Mouse (Mus musculus) gastrocnemius, postnatal 25 days (tissue): ENCODE measurements at regions not wholly inside any gene's neighbourhood (a gene's known extent, or its start where the extent isn't known, plus 50 kb on each side); places are given as distances from the start of the nearest gene placed in this dataset.

Experiments
- DNase-seq: peaks from one replicate; pipeline ENCODE4 v3.0.0; 2022

DNA sequence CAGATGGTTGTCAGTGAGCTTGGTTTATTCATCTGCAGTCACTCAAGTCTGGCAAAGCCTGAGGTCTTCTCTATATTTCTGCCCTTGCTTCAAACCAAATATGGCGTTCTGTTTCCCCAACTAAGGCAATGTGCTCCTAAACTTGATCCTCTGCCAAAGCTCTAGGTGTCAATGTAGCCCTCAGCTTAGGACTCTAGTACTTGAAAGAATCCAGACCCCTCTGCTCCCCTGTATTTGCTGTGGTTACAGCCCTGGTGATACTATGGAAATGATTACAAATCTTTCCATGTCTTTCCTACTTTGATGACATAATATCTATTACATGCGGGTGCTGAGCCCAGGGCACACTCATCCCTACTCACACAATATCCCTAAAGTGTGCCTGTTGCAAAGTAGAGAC lies 672.9 kb upstream of the Tbl1xr1 start:
- DNase-seq: no peak

DNA sequence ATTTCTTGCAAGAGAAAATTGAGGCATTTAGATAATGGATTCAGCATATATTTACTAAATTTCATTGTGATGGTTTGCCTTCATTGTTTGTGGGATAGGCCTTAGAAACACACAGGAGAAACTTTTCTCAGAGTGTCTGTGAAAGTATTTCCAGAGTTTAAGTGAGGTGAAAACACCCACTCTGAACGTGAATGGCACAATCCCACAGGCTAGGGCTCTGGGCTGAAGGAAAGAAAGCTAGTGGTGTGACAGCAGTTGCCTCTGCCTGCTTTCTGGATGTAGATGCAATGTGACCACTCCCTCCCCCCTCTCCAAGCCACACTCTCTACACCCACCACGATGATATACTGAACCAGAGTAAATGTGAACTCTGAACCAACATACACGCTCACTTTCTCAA lies 672.4 kb upstream of the Tbl1xr1 start:
- DNase-seq: no peak

DNA sequence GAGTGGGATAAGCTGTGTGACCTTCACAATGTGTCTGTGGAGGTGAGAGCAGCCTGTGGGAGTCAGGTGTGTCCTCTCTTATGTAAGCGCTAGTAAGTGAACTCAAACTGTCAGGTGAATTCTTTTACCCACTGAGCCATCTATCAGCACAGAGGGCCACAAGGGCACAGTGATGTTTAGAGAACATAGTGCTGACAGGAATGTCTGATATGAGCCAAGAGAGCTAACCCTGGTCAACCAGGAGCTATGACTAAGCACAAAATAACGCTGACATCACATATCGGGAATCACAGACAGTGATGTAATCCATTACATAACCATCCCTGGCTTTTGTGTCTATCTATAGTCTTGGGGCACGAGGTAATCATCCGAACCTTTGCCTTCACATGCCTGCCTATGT lies 669.4 kb upstream of the Tbl1xr1 start:
- DNase-seq: no peak

DNA sequence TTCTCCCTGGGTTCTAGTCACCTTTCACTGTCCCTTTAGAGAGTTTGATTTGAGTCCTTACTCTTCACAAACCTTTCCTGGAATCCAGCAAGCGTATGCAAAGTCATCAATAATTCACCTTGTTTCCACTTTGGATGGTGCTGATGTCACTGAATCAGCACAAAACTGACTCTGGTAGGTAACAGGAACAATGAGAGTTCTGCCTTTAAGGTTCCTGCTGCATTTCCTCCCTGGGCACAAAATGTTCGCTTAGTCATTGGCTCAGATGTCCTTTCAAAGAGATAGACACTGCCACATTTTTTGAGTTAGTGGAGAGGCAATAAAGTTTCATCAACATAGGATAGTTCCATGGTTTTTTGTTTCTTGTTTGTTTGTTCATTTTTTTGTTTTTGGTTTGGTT lies 664.4 kb upstream of the Tbl1xr1 start:
- no peak for DNase-seq

DNA sequence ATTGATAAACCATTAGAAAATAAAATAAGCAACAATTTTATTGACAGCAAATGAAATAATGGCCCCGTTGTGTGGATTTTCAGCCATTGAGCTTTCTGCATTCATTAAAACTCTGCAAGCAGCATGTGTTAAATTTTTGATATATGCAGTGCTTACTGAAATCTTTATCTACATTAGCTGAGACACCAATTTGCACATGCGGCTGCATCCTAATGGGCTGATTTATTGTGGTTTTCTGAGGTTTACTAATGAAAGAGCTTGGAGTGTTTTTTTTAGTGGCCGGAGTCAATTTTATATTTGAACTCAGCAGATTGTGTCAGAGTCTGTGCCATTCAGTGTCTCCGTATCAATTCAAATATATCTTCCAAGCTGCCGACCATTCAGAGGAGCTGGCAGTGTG lies 653.3 kb upstream of the Tbl1xr1 start:
- DNase-seq: no peak

DNA sequence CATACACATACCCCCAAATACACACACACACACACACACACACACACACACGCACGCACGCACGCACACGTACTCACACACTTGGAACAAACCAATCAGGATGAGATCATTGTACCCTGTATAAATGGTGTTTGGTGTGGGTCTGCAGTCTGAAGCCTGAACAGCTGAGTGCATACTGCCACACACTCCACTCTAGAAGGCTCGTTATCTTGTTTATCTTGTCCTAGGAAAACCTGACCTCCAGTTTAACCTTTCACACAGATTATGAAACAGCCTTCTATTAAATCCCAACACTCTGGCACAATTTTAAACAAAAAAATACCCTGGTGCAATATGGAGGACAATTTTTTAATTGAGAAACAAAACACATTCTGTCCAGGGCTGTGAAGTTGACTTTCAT lies 649.9 kb upstream of the Tbl1xr1 start:
- DNase-seq: no peak

DNA sequence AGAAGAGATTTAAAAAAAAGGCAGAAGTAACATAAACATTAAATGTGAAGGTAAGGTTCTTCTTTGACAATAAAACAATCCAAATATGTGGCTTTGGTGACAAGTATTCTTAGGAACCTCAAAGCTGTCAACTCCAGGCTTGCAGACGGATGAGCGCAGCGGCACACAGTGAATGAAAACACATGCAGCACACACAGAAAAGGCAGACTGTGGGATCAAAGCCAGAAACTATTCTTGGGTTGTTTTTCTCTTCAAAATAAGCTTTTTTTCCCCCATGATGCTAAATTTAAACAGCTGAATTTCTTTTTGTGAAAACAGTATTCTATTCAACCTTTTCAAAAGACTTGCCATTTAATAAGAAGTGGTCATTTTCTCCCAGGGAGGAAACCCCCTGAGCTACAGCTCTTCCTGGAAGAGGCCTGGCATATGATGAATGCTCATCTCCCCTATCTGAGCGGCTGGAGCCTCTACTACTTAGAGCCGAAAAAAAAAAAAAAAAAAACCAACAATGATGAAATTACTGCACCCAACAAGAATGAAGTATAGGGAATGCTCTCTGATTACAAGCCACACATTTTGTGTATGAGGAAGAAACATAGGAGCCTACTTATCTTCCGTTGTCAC lies 648.9 kb upstream of the Tbl1xr1 start:
- DNase-seq: no peak

DNA sequence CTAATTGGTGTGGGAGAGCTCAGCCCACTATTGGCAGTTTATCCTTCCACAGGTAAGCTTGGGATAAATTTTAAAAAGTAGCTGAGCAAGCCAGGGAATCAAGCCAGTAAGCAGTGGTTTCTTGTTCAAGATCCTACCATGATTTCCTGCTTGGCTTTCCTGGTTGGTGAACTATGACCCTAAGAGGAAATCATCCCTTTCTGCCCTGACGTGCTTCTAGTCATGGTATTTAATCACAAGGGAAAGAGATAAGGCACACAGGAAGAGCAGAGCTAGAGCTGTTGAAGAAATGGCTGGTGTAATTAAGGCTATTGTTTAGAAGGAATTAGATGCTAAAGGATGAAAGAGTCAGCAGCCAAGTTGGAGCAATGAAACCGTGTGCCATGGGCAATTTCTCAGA lies 648.3 kb upstream of the Tbl1xr1 start:
- no peak for DNase-seq

DNA sequence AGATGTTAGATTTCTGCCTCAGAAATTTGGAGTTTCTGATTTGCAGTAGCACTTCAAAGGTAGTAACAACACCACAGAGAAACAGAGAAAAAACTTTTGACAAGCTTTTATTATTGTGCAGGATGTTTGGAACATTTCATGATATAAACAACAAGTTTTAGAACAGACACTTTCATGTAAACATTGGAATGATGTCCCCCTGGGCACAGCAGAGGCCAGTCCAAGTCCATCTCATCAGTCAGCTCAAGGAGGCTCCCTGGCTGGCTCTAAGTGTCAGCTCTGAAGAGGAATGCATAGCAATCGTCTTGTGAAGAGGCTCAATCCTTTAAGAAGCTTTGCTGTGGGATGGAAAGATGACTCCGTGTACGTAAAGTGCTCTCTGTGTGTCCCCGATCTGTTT lies 612.2 kb upstream of the Tbl1xr1 start:
- DNase-seq: no peak

DNA sequence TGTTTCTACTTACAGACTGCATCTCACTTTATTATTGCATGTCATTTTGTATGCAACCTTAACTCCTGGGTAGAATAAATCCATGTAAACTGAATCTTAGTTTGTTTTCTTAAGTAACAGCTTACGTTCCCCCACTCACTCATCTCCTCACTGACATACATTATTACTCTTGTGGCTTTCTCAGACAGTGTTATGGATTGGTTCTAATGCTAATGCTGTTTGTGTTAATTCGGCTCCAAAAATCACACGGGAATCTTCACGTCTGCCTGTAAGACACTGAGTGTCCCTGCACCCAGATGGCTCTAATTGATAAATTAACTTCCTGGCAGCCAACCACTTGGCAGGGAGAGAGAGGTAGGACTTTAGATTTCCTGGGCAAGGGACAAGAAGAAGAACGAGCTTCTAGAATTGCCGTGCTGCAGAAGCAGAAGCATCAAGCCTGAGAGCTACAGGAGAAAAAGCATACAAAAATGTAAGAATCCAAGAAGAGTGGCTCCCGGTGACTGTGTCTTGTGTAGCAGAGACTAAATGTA lies 610.3 kb upstream of the Tbl1xr1 start:
- no peak for DNase-seq

DNA sequence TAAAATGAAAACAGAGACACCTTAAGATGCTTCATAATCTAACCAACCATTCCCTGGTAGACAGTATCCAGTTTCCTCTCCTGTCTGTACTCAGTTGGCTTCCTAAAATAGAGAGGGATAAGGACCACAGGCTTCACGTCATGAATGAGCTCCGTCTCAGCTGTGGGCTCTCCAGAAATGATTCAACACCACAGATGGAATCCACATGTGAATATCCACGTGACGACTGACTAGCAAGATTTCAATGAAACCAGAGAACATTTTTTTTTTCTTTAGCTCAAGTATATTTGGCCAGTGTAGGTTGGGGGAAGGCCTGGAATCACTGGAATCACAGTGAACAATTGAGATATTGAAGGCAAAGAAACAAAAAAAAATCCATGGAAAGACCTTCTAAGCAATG lies 599.1 kb upstream of the Tbl1xr1 start:
- DNase-seq: no peak

DNA sequence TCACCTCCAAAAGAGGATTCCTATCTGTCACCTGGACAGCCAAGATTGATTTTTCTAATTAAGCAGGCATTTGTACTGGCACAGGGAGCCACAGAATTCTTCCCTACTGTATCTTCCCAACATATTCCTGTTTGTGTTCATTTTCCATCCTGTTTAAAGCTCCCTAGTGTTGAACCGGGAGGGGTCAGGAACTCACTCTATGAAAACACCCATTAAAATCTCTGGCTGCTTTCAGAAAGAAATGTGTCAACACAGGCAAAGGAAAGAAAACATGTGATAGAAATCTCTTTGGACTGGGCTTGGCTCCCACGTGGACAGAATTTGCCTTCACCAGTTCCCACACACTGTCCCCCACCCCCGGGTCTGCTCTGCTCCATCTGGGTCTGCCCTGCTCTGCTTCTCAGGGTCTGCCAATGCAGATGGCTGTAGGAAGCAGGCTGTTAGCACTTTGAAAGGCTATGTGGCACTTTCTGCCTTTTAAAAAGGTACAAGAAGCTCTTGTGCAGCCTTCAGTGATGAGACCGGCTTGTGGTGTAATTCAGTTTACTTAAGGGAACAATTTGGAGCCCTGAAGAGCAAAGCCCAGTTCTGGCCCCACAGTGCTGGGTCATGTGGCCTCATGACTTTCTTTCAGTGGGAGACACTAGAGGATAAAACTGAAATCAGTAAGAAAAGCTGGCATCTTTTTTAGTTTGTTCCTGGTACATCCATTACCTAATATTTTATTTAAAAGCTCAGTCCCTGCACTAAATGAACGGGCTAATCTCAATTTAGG lies 597.2 kb upstream of the Tbl1xr1 start:
- DNase-seq: peak; percentile 76

DNA sequence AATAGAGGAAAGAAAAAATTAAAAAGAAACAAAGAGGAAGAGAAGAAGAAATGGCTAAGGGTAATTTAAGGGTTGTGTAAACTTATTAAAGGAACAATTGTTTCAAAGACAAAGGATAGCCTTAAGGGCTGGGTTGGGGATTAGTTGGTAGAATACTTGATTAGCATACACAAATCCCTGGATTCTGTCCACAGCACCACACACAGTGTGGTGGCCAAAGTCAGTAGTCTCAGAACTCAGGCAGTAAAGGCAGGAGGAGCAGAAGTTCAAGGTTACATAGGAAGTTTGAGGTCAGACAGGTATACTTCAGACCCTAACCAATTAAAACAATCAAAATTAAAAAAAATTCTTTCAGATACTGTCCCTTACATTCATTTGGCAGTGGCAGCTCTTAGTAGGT lies 596.6 kb upstream of the Tbl1xr1 start:
- no peak for DNase-seq

DNA sequence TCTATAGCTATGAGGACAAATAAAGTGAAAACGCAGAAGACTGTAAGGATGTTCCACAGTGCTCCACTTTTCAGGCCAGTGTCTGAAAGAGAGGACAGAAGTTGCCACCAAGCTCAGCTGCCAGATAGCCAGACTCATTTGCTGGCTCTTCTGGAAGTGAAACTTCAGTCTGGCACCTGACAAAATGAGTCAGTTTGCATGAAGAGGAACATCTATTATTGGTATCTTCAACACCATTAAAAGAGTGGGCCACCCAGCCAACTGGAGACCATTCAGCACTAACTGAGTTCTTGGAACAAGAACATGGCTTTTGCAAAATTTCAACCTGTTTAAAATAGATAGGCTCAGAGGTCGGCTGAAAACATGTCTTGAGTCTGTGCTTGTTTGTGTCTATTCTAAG lies 592.4 kb upstream of the Tbl1xr1 start:
- no peak for DNase-seq

DNA sequence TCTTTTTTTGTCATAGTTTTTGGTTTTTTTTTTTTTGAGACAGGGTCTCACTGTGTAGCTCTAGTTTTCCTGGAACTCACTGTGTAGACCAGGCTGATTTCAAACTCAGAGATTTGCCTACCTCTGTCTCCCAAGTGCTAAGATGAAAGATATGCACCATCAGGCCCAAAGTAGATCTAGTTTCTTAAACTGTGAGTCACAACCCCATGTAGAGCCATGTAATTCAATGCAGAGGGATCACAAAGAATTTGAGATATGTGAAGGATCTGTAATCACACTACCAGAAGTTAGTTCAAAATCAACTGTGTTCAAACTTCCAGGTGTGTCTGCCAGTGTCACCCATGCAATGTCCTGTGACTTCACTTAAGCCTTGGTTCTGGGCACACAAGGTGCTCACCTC lies 591.0 kb upstream of the Tbl1xr1 start:
- no peak for DNase-seq

DNA sequence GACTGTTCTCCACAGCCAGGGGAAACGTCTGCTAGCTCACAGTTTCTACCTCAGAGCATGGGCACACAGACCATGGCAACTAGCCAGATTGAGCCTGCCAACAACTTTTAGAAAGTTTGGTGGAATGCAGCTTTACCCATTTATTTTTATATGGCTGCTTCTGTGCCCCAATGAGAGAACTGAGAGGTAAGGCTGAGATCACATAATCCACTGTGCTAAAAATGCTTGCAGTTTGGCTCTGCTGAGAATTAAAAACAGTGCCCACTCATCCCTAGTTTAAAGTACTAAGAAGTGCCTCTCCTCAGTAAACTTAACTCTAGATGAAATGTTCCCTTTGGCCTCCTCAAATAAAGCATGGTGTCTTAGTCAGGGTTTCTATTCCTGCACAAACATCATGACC lies 586.9 kb upstream of the Tbl1xr1 start:
- DNase-seq: no peak

DNA sequence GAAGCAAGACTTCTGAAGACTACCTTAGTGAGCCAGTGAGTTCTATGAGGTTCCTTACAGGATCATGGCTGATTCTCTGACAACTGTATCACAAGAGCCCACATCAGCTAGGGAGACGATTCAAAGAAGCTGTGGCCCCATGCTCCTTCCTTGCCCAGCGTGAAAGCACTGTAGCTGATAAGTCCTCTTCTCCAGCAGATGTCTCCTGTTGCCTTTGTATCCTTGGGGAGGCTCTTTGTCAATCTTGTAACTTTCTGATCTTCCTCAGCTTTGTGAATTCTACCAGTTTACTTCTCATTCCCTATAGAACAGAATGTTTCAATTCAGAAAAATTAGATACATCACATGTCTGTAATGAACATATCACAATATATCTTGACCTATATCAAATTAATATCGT lies 584.0 kb upstream of the Tbl1xr1 start:
- no peak for DNase-seq

DNA sequence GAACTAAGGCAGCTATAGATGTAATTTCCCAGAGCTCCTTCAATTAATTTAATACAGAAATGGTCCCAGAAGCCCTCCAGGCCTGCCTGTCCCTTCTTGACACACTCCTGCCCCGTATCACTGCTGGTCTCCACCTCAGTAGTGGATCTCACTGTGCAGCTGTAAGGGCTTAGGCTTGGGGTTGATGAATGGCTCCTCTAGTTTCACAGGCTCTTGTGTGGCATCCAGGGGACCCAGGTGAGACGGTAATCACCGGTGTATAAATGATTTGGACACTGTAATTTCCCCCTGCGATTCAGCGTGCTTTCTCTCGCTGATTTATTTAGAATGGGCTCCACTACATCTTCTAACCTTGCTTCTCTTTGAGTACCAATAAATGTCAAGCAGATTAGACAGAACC lies 583.1 kb upstream of the Tbl1xr1 start:
- DNase-seq: no peak

DNA sequence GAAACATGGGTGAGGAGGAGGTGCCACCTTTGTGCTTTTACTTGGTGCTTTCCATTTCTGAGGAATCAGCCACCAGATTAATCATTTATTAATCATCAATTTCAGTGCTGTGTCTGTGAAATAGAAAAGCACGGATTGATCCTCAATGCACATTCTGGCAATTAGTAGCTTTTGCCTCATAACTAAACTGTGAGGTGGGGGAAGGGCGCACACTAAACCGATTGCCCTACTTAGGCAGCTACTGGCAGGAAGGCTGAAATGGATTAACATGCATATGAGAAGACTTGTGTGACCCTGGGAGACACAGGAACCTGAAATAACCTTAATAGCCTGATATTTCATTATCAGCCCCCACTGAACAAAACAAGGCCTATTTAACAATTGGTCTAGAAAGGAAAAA lies 581.5 kb upstream of the Tbl1xr1 start:
- no peak for DNase-seq

DNA sequence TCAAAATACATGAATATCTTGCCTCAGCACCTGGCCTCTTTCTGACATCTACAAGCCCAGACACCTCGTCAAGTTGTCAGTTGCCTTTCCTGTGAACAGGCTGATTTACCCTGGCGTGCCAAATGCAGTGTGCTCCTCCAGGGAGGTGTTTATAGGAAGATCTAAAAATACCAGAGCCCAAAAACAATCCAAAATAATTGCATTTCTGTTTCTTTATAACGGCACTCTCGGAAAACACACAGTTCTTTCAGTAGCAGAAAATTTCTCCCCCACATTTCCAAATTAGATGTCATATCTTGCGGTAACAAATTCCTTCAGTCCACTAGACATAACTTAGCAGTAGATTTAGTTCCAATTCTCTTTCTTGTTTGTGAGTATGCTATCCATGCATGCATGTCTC lies 580.8 kb upstream of the Tbl1xr1 start:
- DNase-seq: no peak

DNA sequence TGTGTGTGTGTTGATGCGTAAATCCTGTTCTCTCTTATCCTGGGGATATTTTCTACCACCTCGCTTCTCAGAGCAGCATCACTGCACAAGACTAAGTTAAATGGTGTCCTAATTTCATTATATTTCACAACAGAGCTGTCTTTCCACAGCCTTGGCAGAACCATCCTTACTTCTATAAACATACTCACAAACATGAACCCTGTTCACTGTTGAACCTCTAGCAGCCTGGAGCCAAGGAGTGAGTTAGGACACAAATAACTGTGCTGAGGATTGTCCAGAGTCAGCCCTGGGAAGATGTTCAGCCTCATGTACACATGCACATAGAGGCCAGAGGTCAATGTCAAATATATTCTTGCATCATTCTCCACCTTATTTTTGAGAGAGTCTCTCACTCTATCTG lies 580.3 kb upstream of the Tbl1xr1 start:
- DNase-seq: no peak

DNA sequence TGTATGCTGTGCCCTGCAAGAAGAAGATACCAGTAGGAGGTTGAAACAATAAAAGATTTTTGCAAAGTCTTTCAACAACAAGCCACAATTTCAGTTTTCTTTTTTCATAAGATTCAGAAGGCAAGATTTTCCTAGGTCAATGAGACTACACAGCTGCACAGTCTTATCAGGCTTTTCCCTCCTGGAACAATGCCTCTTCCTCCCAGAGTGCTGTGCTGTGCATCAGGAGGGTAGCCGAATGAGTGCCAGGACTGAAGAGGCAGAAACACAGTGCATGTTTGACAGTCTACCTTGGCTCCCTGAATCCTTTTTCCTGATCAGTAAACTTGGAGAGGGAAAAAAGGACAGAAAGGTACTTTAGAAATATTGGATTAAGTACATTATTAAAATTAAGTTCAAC lies 579.4 kb upstream of the Tbl1xr1 start:
- DNase-seq: no peak

DNA sequence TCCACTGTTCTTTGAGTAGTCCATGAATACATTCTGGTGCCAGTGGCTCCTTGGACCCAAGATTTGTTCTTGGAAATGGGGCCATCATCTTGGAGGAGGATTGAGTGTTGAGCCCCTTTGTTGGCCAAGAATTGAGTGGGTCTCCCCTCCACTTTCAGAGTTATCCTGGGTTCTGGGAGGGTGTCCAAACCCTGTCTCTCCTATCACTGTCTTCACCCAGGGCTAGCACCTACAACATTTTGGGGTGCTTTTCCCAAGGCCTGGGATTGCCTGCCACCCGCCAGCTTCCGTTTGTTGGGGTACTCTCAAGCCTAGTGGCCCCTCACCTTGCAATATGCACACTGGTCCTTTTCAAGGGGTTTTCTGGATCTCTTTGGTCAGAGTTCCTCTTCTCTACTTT lies 568.8 kb upstream of the Tbl1xr1 start:
- DNase-seq: no peak

DNA sequence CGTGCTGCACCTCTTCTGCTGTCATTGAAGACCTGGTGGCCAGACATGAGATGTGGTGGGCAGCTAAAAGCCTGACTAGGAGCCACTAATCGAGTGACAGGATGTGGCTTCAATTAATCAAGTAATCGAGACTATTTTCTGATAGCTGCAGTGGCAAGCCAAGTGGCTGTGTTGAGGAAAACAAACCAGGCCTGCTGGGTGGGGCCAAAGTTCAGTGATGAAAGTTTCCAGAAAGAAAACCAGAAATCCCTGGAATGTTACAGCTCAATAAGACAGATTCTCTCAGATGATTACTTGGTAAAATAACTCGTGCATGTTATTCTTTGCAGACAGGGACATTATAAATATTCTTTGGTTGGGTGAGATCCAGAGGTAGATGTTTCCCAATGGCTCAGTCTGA lies 564.4 kb upstream of the Tbl1xr1 start:
- DNase-seq: no peak
